Mouse (Mus musculus) cerebellum, adult 2 months (tissue): ENCODE results near the gene Ckap2.

Experiments used
- CTCF ChIP-seq: fragments of 200-500 bp; IDR thresholded peaks from 2 replicates; pipeline ENCODE4 v1.5.1; 2011; ENCODE audit warnings: low read depth, mild to moderate bottlenecking, control low read depth, low read length, moderate library complexity, borderline replicate concordance; ENCODE audit not compliant: insufficient read depth
- POLR2A ChIP-seq: fragments of 200-500 bp; IDR thresholded peaks from 2 replicates; pipeline ENCODE4 v1.6.1; 2011; ENCODE audit warnings: low read length, control low read depth, borderline replicate concordance; ENCODE audit not compliant: insufficient read depth

DNA sequence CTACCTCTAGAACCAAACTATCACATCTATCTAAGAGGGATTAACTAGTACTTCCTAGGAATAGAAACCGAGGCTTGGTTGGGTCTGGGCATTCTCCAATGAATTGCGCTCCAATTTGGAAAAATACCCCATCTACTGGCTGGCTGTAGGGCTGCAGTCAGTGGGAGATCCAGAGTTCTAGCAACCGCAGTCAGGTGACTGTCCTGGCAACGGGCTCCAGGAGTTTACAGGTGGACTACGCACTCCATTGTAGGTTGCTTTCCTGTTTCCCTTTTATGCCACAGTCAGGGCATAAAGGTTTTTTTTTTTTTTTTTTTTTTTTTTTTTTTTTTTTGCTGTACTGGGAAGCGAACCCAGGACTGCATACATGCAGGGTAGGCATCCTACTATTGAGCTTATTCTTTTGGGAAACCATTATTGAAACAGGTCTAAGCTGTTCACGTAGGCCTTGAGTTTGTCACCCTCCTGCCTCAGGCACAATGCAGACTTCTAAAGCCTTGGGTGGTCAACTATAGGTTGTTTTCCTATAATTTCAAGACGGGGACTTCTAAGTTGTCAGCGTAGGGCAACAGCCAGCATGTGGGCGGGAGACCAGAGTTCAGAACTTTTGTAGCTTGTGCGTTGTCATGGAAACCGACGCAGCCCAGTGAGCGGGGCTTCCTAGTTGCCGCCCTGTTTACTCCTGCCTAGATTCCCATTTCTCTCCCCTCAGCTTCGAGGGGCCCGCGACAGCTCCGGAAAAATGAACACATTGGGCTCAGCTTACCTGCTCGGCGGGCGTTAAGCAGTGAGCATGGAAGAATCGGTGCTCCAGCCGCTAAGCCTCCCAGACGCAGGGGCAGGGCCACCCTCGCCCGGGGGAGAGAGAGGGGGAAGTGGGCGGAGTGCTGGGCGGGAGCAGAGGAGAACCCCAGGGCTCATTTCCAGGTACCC, 61.1 kb downstream of the Ckap2 start, which contains the start of gene Nek5:
- TF ChIP-seq CTCF (peak; percentile 36; the same call in 1 of the 2 replicates), POLR2A (no peak)
